Mouse (Mus musculus) ES-E14 (cell line): ENCODE data around the gene Ccdc30. TPM values are rescaled to one million over a fixed set of nuclear protein-coding genes. Genes with fewer than 3 reads are reported as not detected.

Experiments used
- DNase-seq: peaks from one replicate; pipeline ENCODE4 v3.0.0-alpha.2; 2013; ENCODE audit warnings: low read depth, low spot score
- H3K27ac ChIP-seq: 2 replicates; pipeline ENCODE4 v1.5.1; 2012; ENCODE audit warnings: low read depth, mild to moderate bottlenecking, low read length, moderate library complexity, mixed read lengths; ENCODE audit not compliant: poor library complexity, insufficient read depth, severe bottlenecking
- H3K36me3 ChIP-seq: 2 replicates; pipeline ENCODE4 v1.6.1; 2012; ENCODE audit warnings: mild to moderate bottlenecking, low read length, moderate library complexity, mixed read lengths; ENCODE audit not compliant: control insufficient read depth, poor library complexity, insufficient read depth, severe bottlenecking
- H3K4me1 ChIP-seq, 2 experiments: fragments of 150-350 bp in 1 of 2; sonication (generic) in 1 of 2; 2 replicates each; pipeline ENCODE4 v1.6.1; 2012; ENCODE audit warnings: low read length in 2 of 2, mild to moderate bottlenecking in 1 of 2, mixed read lengths in 1 of 2; ENCODE audit not compliant: control insufficient read depth in 2 of 2, insufficient read depth in 2 of 2, poor library complexity in 1 of 2
- H3K4me3 ChIP-seq, 2 experiments: fragments of 150-350 bp in 1 of 2; sonication (generic) in 1 of 2; 2 replicates each; pipeline ENCODE4 v1.5.1; 2012; ENCODE audit warnings: low read length in 2 of 2, low read depth in 1 of 2, mild to moderate bottlenecking in 1 of 2, mixed read lengths in 1 of 2; ENCODE audit not compliant: insufficient read depth in 1 of 2, poor library complexity in 1 of 2, severe bottlenecking in 1 of 2
- H3K9ac ChIP-seq: 2 replicates; pipeline ENCODE4 v1.6.1; 2012; ENCODE audit warnings: low read depth, mild to moderate bottlenecking, low read length, mixed read lengths; ENCODE audit not compliant: poor library complexity, insufficient read depth, severe bottlenecking
- H3K9me3 ChIP-seq: fragments of 150-350 bp; sonication (generic); 2 replicates; pipeline ENCODE4 v1.6.1; 2012; ENCODE audit warnings: low read depth, mild to moderate bottlenecking, low read length; ENCODE audit not compliant: control insufficient read depth, insufficient read depth
- CHD2 ChIP-seq: IDR thresholded peaks from 2 replicates; pipeline ENCODE4 v1.6.1; 2014; ENCODE audit warnings: mild to moderate bottlenecking, low read depth, low read length, inconsistent platforms
- HCFC1 ChIP-seq: IDR thresholded peaks from 2 replicates; pipeline ENCODE4 v1.6.1; 2012; ENCODE audit warnings: low read length, inconsistent platforms, borderline replicate concordance; ENCODE audit not compliant: insufficient read depth
- MAFK ChIP-seq: IDR thresholded peaks from 2 replicates; pipeline ENCODE4 v1.6.1; 2014; ENCODE audit warnings: mild to moderate bottlenecking, low read depth, low read length, inconsistent platforms; ENCODE audit not compliant: insufficient read depth
- ZC3H11A ChIP-seq: IDR thresholded peaks from 2 replicates; pipeline ENCODE4 v1.6.1; 2012; ENCODE audit warnings: low read depth, mild to moderate bottlenecking, inconsistent platforms, low read length, borderline replicate concordance
- ZNF384 ChIP-seq: IDR thresholded peaks from 2 replicates; pipeline ENCODE4 v1.6.1; 2012; ENCODE audit warnings: low read depth, low read length, inconsistent platforms
- in situ Hi-C, 2 experiments: fragments of 600-800 bp; cut with MboI; formaldehyde crosslinking; loops; one replicate each; pipeline ENCODE4 v1.15.1; 2025; ENCODE audit warnings: low sequenced_read_pairs in 2 of 2, inconsistent platforms in 1 of 2; ENCODE audit not compliant: unreplicated experiment in 2 of 2
- total RNA-seq: library from RNA; depleted of rRNA; stranded (reverse); fragments of 300-350 nt; gene quantifications from 2 replicates; pipeline ENCODE4 v1.2.3, GENCODE M21; 2012; rRNA removed

Gene Ccdc30
- 2.7 and 3.1 TPM in 2 replicates for total RNA-seq

- peaks cover 2 to 11% of the 10 kb centered on the region in 2 experiments; a peak in 2 of 4 replicates for H3K4me1 ChIP-seq
- peak; percentile 91 for DNase-seq
- H3K4me3 ChIP-seq, result peak within 1 kb of the TSS; percentile 50 to 78
- H3K36me3 ChIP-seq, result 0 out of 2 replicates have a peak, but pooled peaks cover 2% of the 10 kb centered on the region
- H3K9me3 ChIP-seq, result no peaks in the 10 kb centered on the region
- H3K27ac ChIP-seq, result no peak within 1 kb of the TSS
- TF ChIP-seq HCFC1 (0 out of 2 replicates have a peak, but pooled peaks have one; percentile 5), MAFK (no peak)
- peak within 1 kb of the TSS; percentile 78 for H3K9ac ChIP-seq
- in situ Hi-C loops, result no loop called here
These were observed at the start of gene Ccdc30 for GRCm38 (mm10) chr4:119415072-119415753. TSS of gene Ccdc30 (minus strand) at chr4:119415521.

GRCm38 (mm10) chr4:119463756-119464419, 48.6 kb upstream of the Ccdc30 start:
- Histone ChIP-seq H3K4me3 (no peak overlapping the region), H3K36me3 (no peaks in the 10 kb centered on the region), H3K4me1 (peaks cover 0 to 8% of the 10 kb centered on the region in 2 experiments; a peak in 1 of 4 replicates), H3K27ac (no peak overlapping the region), H3K9me3 (no peaks in the 10 kb centered on the region), H3K9ac (no peak overlapping the region)
- in situ Hi-C loops, result no loop called here
- DNase-seq, result no peak
- TF ChIP-seq ZNF384 (no peak), MAFK (no peak)

- peaks cover 0 to 6% of the 10 kb centered on the region in 2 experiments; a peak in 1 of 4 replicates for H3K4me1 ChIP-seq
- TF ChIP-seq CHD2, result no peak
- no peak for TF ChIP-seq ZNF384
- no peak for TF ChIP-seq MAFK
- no peak for TF ChIP-seq ZC3H11A
- in situ Hi-C loops, result no loop called here
- no peak for DNase-seq
- no peaks in the 10 kb centered on the region for H3K9me3 ChIP-seq
- no peak overlapping the region for H3K4me3 ChIP-seq
- H3K36me3 ChIP-seq, result no peaks in the 10 kb centered on the region
- H3K27ac ChIP-seq, result no peak overlapping the region
- no peak overlapping the region for H3K9ac ChIP-seq
These were observed 47.8 kb upstream of the Ccdc30 start for GRCm38 (mm10) chr4:119462858-119463755.

- Histone ChIP-seq H3K36me3 (no peaks in the 10 kb centered on the region), H3K4me3 (no peak overlapping the region), H3K9ac (no peak overlapping the region), H3K27ac (no peak overlapping the region), H3K9me3 (no peaks in the 10 kb centered on the region), H3K4me1 (peaks cover 0 to 3% of the 10 kb centered on the region in 2 experiments; a peak in 1 of 4 replicates)
- TF ChIP-seq HCFC1 (no peak), ZNF384 (no peak), MAFK (no peak), CHD2 (no peak), ZC3H11A (no peak)
- in situ Hi-C loops, result no loop called here
- no peak for DNase-seq
These were observed 47.1 kb upstream of the Ccdc30 start for GRCm38 (mm10) chr4:119462457-119462856.
